Mouse (Mus musculus) kidney, postnatal 25 days (tissue): ENCODE results near the gene Acyp1.

ENCODE experiments used
- DNase-seq, 2 experiments: peaks; one replicate each; pipeline ENCODE4 v3.0.0; 2021; ENCODE audit warnings: mixed read lengths in 2 of 2

The Acyp1 gene

DNA sequence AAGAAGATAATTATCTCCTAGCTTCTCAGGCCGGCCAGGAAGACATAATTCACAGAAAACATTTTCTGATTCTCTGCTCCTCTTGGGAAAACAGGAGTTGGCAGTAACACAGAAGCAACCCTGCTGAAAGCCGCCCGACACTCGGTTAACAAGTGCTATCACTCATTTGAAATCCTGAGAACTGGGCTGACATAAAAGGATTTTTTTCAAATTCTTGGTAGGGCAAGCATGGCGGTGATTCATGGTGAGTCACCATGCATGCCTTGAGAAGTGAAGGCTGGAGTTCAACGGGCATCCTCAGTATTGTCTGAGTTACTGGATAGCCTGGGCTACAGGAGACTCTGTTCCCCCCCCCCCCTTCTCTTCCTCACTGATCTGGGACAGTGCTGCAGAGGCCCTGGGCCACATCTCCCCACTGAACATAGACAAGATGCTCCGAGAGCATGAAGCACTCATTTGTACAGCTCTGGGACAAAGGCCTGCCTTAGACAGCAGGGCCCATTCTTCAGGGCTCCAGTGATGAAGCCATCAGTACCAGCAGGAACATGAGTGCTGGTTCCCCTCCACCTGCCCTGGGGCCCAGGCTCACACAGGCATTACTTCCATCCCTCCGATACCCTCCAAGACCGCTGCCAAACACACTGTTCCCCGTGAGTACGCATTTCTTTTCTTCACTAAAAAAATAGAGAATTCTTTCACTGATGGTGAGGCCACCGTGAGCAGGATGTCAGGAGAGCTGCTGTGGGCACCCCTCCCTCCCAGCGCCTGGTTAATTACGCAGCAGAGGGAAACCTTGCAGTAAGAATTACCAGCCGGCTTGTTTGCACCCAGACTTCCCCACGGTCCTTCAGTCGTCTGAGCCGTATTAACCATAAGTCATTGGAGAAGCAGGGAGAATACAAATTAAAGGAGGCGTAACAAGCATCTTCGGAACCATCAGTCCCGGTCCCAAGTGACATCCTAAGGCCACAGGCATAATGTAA, 54.6 kb downstream of the Acyp1 start:
- no peak for DNase-seq

GRCm38 (mm10) chr12:85227876-85228599, 60.2 kb downstream of the Acyp1 start:
- DNase-seq: peak in 1 of 2 experiments; percentile 36

DNA sequence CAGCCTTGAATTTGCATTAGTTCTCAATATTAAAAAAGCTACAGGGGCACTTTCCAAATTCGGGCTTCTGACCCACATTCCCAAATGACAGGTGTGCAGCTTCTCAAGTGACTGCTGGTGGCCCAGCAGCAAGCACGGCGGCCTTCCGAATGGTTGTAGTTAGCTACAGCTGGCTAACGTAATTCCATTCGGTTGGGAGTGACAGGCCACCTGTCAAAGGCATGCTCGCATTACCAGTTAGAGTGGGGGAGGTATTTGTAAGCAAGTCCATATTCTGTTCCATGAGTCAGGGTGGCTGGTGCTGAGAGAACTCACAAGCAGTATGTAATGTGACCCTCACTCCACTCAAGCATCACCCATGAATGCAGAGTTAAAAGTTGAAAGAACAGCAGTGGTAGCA, 61.0 kb downstream of the Acyp1 start:
- peak in 1 of 2 experiments; percentile 27 for DNase-seq
